Mouse (Mus musculus) spleen, adult 2 months (tissue): ENCODE data around the gene Bhlhe41. TPM values are rescaled to one million over a fixed set of nuclear protein-coding genes. Genes with fewer than 3 reads are reported as not detected.

Source experiments
- DNase-seq, 2 experiments: peaks; one replicate each; pipeline versions ENCODE4 v3.0.0 to v3.0.0-alpha.2; 2012 to 2021; ENCODE audit warnings: low spot score in 2 of 2, low read depth in 1 of 2
- H3K27ac ChIP-seq: fragments of 200-500 bp; 2 replicates; pipeline ENCODE4 v1.5.1; 2012; ENCODE audit warnings: low read length, inconsistent platforms; ENCODE audit not compliant: insufficient read depth
- H3K27me3 ChIP-seq: fragments of 200-500 bp; 2 replicates; pipeline ENCODE4 v1.6.1; 2012; ENCODE audit warnings: mild to moderate bottlenecking, moderate library complexity, low read length, inconsistent platforms; ENCODE audit not compliant: control insufficient read depth, insufficient read depth
- H3K36me3 ChIP-seq: fragments of 200-500 bp; 2 replicates; pipeline ENCODE4 v1.6.1; 2012; ENCODE audit warnings: mild to moderate bottlenecking, low read length, inconsistent platforms; ENCODE audit not compliant: control insufficient read depth, insufficient read depth
- H3K4me1 ChIP-seq: fragments of 200-500 bp; 2 replicates; pipeline ENCODE4 v1.6.1; 2011; ENCODE audit warnings: inconsistent platforms; ENCODE audit not compliant: control insufficient read depth, insufficient read depth, insufficient read length
- H3K4me3 ChIP-seq: fragments of 200-500 bp; 2 replicates; pipeline ENCODE4 v1.5.1; 2011; ENCODE audit warnings: mild to moderate bottlenecking, inconsistent platforms; ENCODE audit not compliant: insufficient read depth, insufficient read length; ENCODE audit errors: extremely low read depth
- CTCF ChIP-seq: fragments of 200-500 bp; IDR thresholded peaks from 2 replicates; pipeline ENCODE4 v1.5.1; 2011; ENCODE audit warnings: mild to moderate bottlenecking, inconsistent platforms; ENCODE audit not compliant: insufficient read depth, insufficient read length, insufficient replicate concordance; ENCODE audit errors: extremely low read depth
- POLR2A ChIP-seq: fragments of 200-500 bp; IDR thresholded peaks from 2 replicates; pipeline ENCODE4 v1.6.1; 2011; ENCODE audit warnings: low read depth, low read length, inconsistent platforms
- WGBS: fragments of 180-500 bp; shearing (Covaris S2); methylation state at CpG from one replicate; pipeline ENCODE4 v1.1.7; 2018; 5-methylcytosine and 5-hydroxymethylcytosine counted together
- polyA plus RNA-seq: library from polyadenylated mRNA; depleted of rRNA; stranded (reverse); fragments of >200 nt; gene quantifications from 2 replicates; pipeline ENCODE4 v1.2.3, GENCODE M21; 2012

Bhlhe41 gene
- polyA plus RNA-seq, 1 experiment: 5.8 TPM

GRCm38 (mm10) chr6:145872010-145872409 lies 6.7 kb upstream of the Bhlhe41 start:
- H3K27me3 ChIP-seq: no peaks in the 10 kb centered on the region
- no peak overlapping the region for H3K4me3 ChIP-seq
- no peaks in the 10 kb centered on the region for H3K36me3 ChIP-seq
- WGBS: 86% methylated on average over 7 of the region's 7 CpGs
- no peaks in the 10 kb centered on the region for H3K4me1 ChIP-seq
- H3K27ac ChIP-seq: no peak overlapping the region
- TF ChIP-seq CTCF: no peak
- no peak for TF ChIP-seq POLR2A
- DNase-seq: no peak

- TF ChIP-seq CTCF (no peak), POLR2A (no peak)
- Histone ChIP-seq H3K4me3 (no peak overlapping the region), H3K27me3 (no peaks in the 10 kb centered on the region), H3K4me1 (peaks cover 2% of the 10 kb centered on the region; the same call in 1 of the 2 replicates), H3K36me3 (no peaks in the 10 kb centered on the region), H3K27ac (no peak overlapping the region)
- 70% methylated on average over 4 of the region's 4 CpGs for WGBS
- DNase-seq: no peak
Measured at GRCm38 (mm10) chr6:145870991-145871390, 5.6 kb upstream of the Bhlhe41 start.

- no peak overlapping the region for H3K4me3 ChIP-seq
- TF ChIP-seq CTCF: no peak
- no peak for TF ChIP-seq POLR2A
- peaks cover 5% of the 10 kb centered on the region for H3K27me3 ChIP-seq
- no peak for DNase-seq
- no peak overlapping the region for H3K27ac ChIP-seq
- H3K36me3 ChIP-seq: no peaks in the 10 kb centered on the region
- WGBS: 85% methylated on average over 3 of the region's 3 CpGs
- peaks cover 18% of the 10 kb centered on the region for H3K4me1 ChIP-seq
Measured at GRCm38 (mm10) chr6:145867111-145867510, 1.8 kb upstream of the Bhlhe41 start.

GRCm38 (mm10) chr6:145865886-145866851 lies 811 bp upstream of the Bhlhe41 start:
- under 1% methylated on average over 68 of the region's 69 CpGs for WGBS
- peaks cover 18% of the 10 kb centered on the region for H3K4me1 ChIP-seq
- peak overlapping the region; percentile 71 for H3K4me3 ChIP-seq
- H3K27me3 ChIP-seq: peaks cover 5% of the 10 kb centered on the region
- H3K27ac ChIP-seq: peak overlapping the region; percentile 61
- peak in 1 of 2 experiments; percentile 36 for DNase-seq
- no peaks in the 10 kb centered on the region for H3K36me3 ChIP-seq
- TF ChIP-seq POLR2A (no peak), CTCF (no peak)

- Histone ChIP-seq H3K4me3 (peak overlapping the region; percentile 71), H3K36me3 (no peaks in the 10 kb centered on the region), H3K27me3 (peaks cover 5% of the 10 kb centered on the region), H3K4me1 (peaks cover 18% of the 10 kb centered on the region), H3K27ac (no peak overlapping the region)
- WGBS: 5% methylated on average over 8 of the region's 8 CpGs
- DNase-seq: no peak
- TF ChIP-seq POLR2A (no peak), CTCF (no peak)
Measured at GRCm38 (mm10) chr6:145864171-145864570, 1.2 kb downstream of the Bhlhe41 start.

- no peaks in the 10 kb centered on the region for H3K36me3 ChIP-seq
- peak overlapping the region; percentile 71 for H3K4me3 ChIP-seq
- TF ChIP-seq CTCF (no peak), POLR2A (no peak)
- H3K27ac ChIP-seq: peak overlapping the region; percentile 65; the same call in 1 of the 2 replicates
- under 1% methylated on average over 100 of the region's 105 CpGs for WGBS
- DNase-seq: peak in 1 of 2 experiments; percentile 24
- H3K27me3 ChIP-seq: peaks cover 5% of the 10 kb centered on the region
- peaks cover 18% of the 10 kb centered on the region for H3K4me1 ChIP-seq
Measured at GRCm38 (mm10) chr6:145863065-145863971, 2.0 kb downstream of the Bhlhe41 start.

- peaks cover 5% of the 10 kb centered on the region for H3K27me3 ChIP-seq
- H3K36me3 ChIP-seq: no peaks in the 10 kb centered on the region
- 6% methylated on average over 35 of the region's 35 CpGs for WGBS
- DNase-seq: no peak
- H3K4me3 ChIP-seq: peak overlapping the region; percentile 71; the same call in 1 of the 2 replicates
- no peak for TF ChIP-seq CTCF
- no peak for TF ChIP-seq POLR2A
- H3K27ac ChIP-seq: peak overlapping the region; percentile 65; the same call in 1 of the 2 replicates
- H3K4me1 ChIP-seq: peaks cover 18% of the 10 kb centered on the region
Measured at GRCm38 (mm10) chr6:145862739-145863064, 2.7 kb downstream of the Bhlhe41 start.
